Mouse (Mus musculus) bone marrow, adult 2 months (tissue): ENCODE data around the gene Ceacam16. TPM values are rescaled to one million over a fixed set of nuclear protein-coding genes. Genes with fewer than 3 reads are reported as not detected.
A peak's percentile ranks its signal among the peaks of the same experiment; 100 is the strongest.

ENCODE experiments used
- H3K27ac ChIP-seq: fragments of 200-500 bp; 2 replicates; pipeline ENCODE4 v1.5.1; 2012; ENCODE audit warnings: low read depth, mild to moderate bottlenecking, control low read depth, inconsistent platforms, low read length; ENCODE audit not compliant: control insufficient read depth, poor library complexity, insufficient read depth
- H3K4me1 ChIP-seq: fragments of 200-500 bp; 2 replicates; pipeline ENCODE4 v1.6.1; 2011; ENCODE audit warnings: low read length; ENCODE audit not compliant: control insufficient read depth, insufficient read depth
- H3K4me3 ChIP-seq: fragments of 200-500 bp; replicated peaks from 2 replicates; pipeline ENCODE3; 2011; ENCODE audit warnings: mild to moderate bottlenecking, low read depth, low read length, control low read depth; ENCODE audit not compliant: control insufficient read depth
- CTCF ChIP-seq: fragments of 200-500 bp; IDR thresholded peaks from 2 replicates; pipeline ENCODE4 v1.5.1; 2011; ENCODE audit warnings: low read length, control low read depth; ENCODE audit not compliant: control insufficient read depth, insufficient read depth
- POLR2A ChIP-seq: fragments of 200-500 bp; IDR thresholded peaks from 2 replicates; pipeline ENCODE4 v1.6.1; 2011; ENCODE audit warnings: low read depth, mild to moderate bottlenecking, control low read depth, low read length, borderline replicate concordance; ENCODE audit not compliant: control insufficient read depth
- WGBS: fragments of 180-500 bp; shearing (Covaris S2); methylation state at CpG from one replicate; pipeline ENCODE4 v1.1.7; 2018; 5-methylcytosine and 5-hydroxymethylcytosine counted together
- polyA plus RNA-seq: library from polyadenylated mRNA; stranded (reverse); fragments of >200 nt; gene quantifications from 2 replicates; pipeline ENCODE4 v1.2.4, GENCODE M21; 2011; ENCODE audit warnings: low replicate concordance; ENCODE audit not compliant: missing spikeins, insufficient read depth, insufficient read length

The Ceacam16 gene
- polyA plus RNA-seq, 1 experiment, result 3.8 TPM

DNA sequence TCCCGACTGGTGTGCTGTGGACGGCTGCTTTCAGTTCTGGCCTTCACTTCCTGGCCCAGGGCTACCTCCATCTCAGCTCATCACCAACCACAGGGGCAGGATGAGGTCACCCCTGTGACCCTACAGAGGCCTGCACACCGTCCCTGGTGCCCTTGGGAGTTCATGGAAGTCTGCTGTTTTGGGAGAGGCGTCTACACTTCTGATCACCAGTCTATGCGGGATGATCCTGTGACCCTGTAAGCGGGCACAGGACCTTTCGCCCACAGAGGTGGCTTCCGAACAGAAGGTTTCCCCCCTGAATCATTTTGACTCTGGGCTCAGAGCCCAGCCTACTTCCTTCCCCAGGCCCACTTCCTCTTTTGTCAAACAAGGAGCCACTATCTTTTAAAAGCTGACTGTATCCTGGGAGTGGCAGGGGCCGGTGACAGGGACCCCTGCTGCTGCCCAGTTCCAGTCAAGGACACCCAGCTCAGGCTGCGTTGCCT lies 10.1 kb upstream of the Ceacam16 start:
- no peak for TF ChIP-seq CTCF
- TF ChIP-seq POLR2A, result no peak; the same call in 1 of the 2 replicates
- Histone ChIP-seq H3K4me3 (peak overlapping the region; percentile 29), H3K27ac (peak overlapping the region; percentile 88), H3K4me1 (peaks cover 6% of the 10 kb centered on the region)
- 1% methylated on average over 10 of the region's 10 CpGs for WGBS

DNA sequence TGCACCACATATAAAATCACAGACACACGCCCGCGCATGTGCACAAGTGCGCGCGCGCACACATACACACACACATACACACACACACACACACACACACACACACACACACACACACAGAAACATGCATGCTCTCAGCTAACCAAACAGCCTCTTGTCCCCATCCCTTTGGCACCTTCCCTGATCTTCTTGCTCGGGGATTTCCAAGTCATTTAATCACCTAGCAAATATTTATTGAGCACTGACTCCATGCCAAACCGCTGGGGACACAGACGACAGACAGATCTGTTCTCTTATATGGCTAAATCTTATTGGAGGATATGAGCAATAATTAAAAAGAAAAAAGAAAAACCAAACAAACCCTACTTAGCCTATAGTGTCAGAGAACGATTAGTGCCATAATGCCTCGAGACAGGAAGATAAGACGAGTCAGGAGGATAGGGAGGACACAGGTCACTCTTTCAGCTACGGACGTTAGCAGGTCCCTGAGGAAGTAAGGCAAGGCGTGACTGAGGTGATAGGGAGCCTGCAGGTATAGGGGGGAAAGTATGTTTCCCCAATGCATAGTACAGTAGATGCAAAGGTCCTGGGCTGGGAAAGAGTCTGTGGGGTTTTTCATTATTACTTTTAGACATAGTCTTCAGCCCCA lies 6.8 kb upstream of the Ceacam16 start:
- TF ChIP-seq POLR2A, result no peak
- TF ChIP-seq CTCF, result no peak
- Histone ChIP-seq H3K4me1 (peaks cover 5% of the 10 kb centered on the region; the same call in 1 of the 2 replicates), H3K27ac (no peak overlapping the region), H3K4me3 (no peak overlapping the region)
- 88% methylated on average over 16 of the region's 16 CpGs for WGBS

DNA sequence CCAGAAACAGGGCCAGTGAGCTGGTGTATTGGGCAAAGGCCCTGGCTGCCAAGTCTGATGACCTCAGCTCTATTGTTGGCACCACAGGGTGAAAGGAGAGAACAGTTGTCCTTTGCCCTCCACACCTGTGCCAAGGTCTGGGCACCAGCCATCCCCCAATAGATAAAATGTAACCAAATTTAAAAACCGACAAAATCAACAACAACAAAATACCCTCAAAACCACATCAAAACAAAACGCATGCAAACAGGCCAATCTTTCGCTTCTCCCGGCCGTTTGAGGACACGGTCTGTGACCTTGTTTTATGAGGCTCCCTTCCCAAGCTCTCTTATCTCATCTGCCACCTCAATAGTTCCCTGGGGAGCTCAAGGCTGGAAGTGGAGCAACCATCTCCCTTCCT lies 5.4 kb upstream of the Ceacam16 start:
- Histone ChIP-seq H3K4me1 (peaks cover 1% of the 10 kb centered on the region; the same call in 1 of the 2 replicates), H3K4me3 (no peak overlapping the region), H3K27ac (no peak overlapping the region)
- TF ChIP-seq POLR2A (no peak), CTCF (no peak)
- 76% methylated on average over 6 of the region's 6 CpGs for WGBS

DNA sequence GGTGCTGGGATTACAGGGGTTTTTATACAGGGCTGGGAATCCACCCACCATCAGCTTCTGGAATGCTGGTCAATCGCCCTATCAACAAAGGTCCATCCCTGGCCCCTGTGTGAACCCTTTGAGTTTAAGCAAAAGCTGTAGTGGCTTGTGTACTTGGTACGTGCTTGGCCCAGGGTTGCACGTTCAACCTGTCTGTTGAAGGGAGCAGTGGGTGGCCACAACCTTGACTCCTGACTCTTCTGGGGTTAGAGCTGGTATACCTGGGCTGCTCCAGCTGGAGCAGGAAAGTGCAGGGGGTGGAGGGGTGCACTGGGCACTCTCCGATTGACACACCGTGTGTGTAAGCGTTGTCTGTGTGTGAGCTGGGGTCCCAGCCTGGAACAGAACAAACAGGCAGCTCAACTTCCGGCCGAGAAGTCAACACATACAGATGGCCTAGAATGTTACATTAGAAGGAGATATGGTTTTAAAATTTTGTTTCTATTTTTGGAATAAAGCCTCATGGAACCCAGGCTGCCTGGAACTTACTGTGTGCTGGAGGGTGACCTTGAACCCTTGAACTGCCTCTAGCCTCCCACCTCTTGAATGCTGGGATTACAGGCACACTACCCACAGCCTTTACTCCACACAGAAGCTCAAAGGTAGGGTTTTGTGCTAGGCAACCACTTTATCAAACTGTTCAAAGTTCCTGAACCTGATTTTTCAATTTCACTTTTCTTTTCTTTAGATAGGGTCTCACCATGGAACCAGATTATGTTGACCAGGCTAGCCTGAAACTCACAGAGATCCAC lies 4.3 kb upstream of the Ceacam16 start:
- Histone ChIP-seq H3K4me3 (no peak overlapping the region), H3K4me1 (no peaks in the 10 kb centered on the region), H3K27ac (no peak overlapping the region)
- no peak for TF ChIP-seq POLR2A
- TF ChIP-seq CTCF, result no peak
- 82% methylated on average over 8 of the region's 8 CpGs for WGBS

DNA sequence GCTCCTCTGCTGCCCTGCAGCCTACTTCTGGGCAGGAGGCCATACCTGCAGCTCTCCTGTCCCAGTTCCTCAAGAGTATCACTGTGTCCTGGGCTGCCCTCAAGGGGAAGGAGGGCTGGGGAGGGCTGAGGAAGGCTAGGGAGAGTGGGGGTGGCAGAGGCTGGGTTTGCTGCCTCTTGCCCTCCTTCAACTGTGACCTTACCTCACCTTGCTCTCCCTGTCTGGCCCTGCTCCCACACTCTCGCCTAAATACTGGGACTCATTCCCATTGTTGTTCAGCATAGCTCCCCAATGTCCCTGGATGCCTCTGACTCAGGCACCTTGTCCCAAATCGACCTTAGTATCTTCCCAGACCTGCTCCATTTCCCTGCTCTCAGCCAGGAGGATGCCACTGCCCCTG lies 3.1 kb upstream of the Ceacam16 start:
- TF ChIP-seq POLR2A (no peak), CTCF (no peak)
- Histone ChIP-seq H3K4me1 (peaks cover 1% of the 10 kb centered on the region; the same call in 1 of the 2 replicates), H3K27ac (no peak overlapping the region), H3K4me3 (no peak overlapping the region)
- WGBS, result 31% methylated on average over 2 of the region's 2 CpGs

DNA sequence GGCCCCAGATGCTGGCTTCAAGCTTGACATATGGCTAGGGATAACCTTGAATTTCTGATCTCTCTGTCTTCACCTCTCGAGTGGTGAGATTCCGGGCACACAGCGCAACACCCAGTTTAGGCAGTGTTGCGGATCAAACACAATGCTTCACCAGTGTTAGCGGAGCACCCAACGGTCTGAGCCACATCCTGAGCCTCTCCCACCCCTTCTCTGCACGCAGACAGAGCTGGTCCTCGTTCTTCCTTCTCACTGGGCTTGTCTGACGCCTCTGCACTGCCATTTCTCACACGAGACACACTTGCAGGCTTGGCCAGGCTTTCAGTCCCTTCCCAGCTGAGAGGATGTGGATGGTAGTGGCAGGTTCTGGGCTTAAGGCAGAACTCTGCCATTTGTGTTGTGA lies 1.4 kb downstream of the Ceacam16 start:
- Histone ChIP-seq H3K4me3 (no peak overlapping the region), H3K27ac (no peak overlapping the region), H3K4me1 (peaks cover 1% of the 10 kb centered on the region; the same call in 1 of the 2 replicates)
- TF ChIP-seq CTCF, result no peak
- TF ChIP-seq POLR2A, result no peak
- WGBS, result 40% methylated on average over 10 of the region's 10 CpGs

DNA sequence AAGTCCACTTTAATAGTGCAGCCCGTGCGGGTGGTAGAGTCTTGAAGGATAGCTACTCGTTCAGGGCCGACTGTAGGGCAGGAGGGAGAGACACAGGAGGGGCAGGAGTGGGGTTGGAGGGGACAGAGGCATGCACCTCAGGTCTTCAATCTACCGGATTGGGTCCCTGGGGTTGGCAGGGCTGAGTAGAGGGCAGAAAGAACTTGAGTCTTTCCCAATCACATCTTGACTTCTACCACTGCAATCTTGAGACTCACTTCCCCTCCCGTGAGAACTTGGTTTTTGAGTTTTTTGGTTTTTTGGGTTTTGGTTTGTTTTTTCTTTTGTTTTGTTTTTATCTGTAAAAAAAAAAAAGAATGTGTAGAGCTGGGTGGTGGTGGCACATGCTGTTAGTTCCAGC lies 4.8 kb downstream of the Ceacam16 start:
- H3K4me1 ChIP-seq, result peaks cover 1% of the 10 kb centered on the region; the same call in 1 of the 2 replicates
- H3K4me3 ChIP-seq, result no peak overlapping the region
- WGBS, result 60% methylated on average over 6 of the region's 6 CpGs
- no peak overlapping the region for H3K27ac ChIP-seq
- TF ChIP-seq POLR2A (no peak), CTCF (no peak)

DNA sequence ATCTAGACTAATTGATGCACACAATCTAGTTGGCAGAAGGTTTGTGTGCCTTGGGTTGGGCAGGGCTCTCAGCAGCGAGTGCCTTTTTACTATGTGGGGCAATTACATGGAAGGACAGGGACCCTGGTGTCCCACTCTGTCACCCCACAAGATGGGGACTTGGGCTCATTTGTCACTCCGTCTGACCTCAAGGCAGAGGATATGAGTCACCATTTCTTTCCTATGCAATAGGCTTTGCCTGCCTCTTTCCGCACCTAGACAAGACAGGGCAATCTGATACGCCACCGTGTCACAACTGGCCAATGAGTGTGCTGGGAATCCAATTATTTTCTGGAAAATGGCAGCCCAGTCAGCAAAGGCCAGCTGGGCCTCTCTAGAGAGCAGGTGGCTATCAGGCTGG lies 5.4 kb downstream of the Ceacam16 start:
- WGBS, result 36% methylated on average over 5 of the region's 5 CpGs
- Histone ChIP-seq H3K4me1 (peaks cover 1% of the 10 kb centered on the region; the same call in 1 of the 2 replicates), H3K27ac (no peak overlapping the region), H3K4me3 (no peak overlapping the region)
- TF ChIP-seq POLR2A (no peak), CTCF (no peak)

DNA sequence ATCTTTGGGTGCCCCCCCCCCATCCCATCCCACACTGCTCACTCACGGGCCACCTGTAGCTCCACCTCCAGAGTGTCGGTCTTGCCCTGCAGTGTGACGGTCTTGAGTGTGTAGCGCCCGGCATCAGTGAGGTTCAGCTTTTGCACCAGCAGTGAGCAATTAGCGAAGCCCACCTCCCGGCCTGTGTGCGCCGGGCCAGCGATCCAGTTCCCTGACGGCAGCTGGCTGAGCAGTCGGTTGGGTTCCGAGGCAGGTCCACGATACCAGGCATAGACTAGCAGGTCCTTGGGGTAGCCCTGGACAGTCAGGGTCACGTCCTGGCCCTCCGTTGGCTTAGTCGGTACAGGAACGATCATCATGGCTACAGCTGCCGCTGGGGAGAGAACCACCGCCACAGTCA lies 7.6 kb downstream of the Ceacam16 start:
- H3K4me3 ChIP-seq, result no peak overlapping the region
- WGBS, result 85% methylated on average over 20 of the region's 20 CpGs
- no peak overlapping the region for H3K27ac ChIP-seq
- H3K4me1 ChIP-seq, result no peaks in the 10 kb centered on the region
- TF ChIP-seq CTCF (no peak), POLR2A (no peak)
